Mouse (Mus musculus) cerebellum, adult 2 months (tissue): ENCODE measurements around the gene Hmg20a.
"Not testable (repeated sequence)": the region's sequence is repeated elsewhere in the genome, so short reads cannot be mapped to it uniquely, and the experiment has no call there.

ENCODE experiments used
- CTCF ChIP-seq: fragments of 200-500 bp; IDR thresholded peaks from 2 replicates; pipeline ENCODE4 v1.5.1; 2011; ENCODE audit warnings: low read depth, mild to moderate bottlenecking, control low read depth, low read length, moderate library complexity, borderline replicate concordance; ENCODE audit not compliant: insufficient read depth
- POLR2A ChIP-seq: fragments of 200-500 bp; IDR thresholded peaks from 2 replicates; pipeline ENCODE4 v1.6.1; 2011; ENCODE audit warnings: low read length, control low read depth, borderline replicate concordance; ENCODE audit not compliant: insufficient read depth

DNA sequence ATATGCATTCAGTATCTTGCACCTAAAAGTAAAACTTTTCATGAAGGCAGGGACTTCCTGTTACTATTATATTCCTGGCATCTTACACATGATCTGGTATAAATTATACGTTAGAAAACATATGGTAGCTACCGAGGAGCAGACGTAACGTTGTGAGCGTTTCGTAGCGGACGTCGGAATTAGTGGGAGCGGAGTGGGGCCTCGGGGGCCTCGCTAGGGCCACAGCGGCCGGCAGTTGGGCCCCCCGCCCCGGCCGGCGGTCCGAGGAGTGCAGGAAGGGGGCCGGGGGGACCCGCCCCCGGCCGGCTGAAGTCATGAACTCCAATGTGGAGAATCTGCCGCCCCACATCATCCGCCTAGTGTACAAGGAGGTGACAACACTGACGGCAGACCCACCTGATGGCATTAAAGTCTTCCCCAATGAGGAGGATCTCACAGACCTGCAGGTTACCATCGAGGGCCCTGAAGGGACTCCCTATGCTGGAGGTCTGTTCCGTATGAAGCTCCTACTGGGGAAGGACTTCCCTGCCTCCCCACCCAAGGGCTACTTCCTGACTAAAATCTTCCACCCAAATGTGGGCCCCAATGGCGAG, 19.0 kb downstream of the Hmg20a start:
- not testable (repeated sequence) for TF ChIP-seq POLR2A, CTCF
